Mouse (Mus musculus) ES-Bruce4 (cell line): ENCODE measurements around the gene D430042O09Rik.

Source experiments
- CTCF ChIP-seq: IDR thresholded peaks from one replicate; pipeline ENCODE4 v1.8.1; 2011; ENCODE audit warnings: low read depth, low read length
- EP300 ChIP-seq: IDR thresholded peaks from 2 replicates; pipeline ENCODE4 v1.6.1; 2011; ENCODE audit warnings: low read depth, low read length; ENCODE audit not compliant: insufficient read depth
- POLR2A ChIP-seq: IDR thresholded peaks from one replicate; pipeline ENCODE4 v1.8.1; 2011; ENCODE audit warnings: low read length; ENCODE audit not compliant: insufficient read depth

DNA sequence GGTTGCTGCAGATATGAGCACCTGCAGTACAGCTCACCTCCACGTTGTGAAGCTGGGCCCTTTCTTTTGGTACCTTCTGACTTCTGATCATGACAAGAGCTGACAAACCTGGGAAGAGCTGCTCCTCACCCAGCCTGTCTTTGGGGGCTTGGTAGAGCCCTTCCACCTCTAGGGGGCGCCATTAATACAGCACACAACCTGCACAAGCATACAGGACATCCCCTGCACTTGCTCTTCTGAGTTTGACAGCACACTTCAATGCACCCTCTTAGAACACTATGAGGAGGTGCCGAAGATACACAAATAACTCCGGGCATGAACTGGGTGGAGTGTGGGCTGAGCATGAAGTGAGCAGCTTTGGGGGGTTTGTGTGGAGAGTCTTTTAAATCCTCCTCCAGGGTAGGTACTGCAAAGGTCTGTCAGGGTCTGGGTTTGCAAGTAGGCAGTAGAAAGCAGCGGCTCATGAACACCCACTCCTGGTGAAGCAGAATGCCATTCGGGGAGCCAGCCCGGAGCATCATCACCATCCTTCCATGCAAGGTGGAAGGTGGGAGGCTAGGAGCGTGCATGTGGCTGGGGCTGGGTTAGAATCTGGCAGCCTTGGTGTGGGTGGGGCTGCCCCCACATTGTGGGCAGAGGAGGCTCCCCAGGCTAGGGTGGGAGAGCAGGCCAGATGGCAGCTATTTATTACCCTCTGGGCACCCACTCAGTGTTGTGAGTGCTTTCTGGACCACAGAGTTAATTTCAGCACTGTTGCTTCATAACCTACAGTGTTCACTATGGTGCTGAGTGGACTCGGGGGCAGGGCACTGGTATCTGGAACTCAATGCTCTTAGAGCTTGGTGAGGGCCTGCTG, 59.5 kb downstream of the D430042O09Rik start:
- TF ChIP-seq CTCF (peak; percentile 64), EP300 (no peak), POLR2A (no peak)
